Mouse (Mus musculus): Measurements from ENCODE around the gene Atp9a. TPM values are rescaled to one million over a fixed set of nuclear protein-coding genes. Genes with fewer than 3 reads are reported as not detected.

Atp9a gene
- polyA plus RNA-seq, 1 experiment from 2014 or later = 15.0 TPM

DNA sequence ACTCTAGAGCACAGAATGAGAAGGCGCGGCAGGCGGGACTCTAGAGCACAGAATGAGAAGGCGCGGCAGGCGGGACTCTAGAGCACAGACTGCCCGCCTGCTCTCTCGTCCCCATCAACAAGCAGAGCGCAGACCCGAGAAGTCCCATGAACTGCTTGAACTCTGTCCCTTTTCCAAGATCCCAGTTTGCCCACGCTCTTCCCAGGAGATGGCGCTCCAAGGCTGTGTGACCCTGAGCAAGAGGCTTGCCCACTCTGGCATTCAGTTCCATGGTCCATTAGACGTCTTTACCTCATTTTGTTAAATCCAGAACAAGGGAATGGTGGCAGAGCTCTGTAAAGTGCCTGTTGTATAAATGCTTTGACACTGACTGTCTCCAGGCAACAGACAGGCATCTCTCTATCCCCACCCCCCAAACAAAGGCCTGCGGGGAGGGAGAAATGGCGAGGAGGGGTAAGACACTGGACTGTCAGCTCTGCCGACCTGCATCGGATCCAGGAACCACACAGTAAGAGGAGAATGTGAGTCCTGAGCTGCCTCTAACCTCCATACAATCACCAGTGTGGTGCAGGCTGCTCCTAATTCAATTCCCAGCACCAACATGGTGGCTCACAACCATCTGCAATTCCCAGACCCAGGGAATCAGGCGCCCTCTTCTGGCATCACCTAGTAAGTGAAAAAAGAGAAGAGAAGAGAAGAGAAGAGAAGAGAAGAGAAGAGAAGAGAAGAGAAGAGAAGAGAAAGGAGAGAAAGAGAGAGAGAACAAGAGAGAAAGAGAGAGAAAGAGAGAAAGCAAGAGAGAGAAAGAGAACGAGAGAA lies 62.6 kb downstream of the Atp9a start:
- no peak overlapping the region for H3K4me3 ChIP-seq (replicated peaks; ENCODE audit: low read depth, low read length)
- no peaks in the 10 kb centered on the region for H3K27me3 ChIP-seq (ENCODE audit: insufficient read depth, low read length)
- ATAC-seq (replicated peaks; ENCODE audit: low FRiP score, low read depth) (no peak), DNase-seq (ENCODE audit: low spot score) (no peak)
- no peak overlapping the region for H3K27ac ChIP-seq
- peak; percentile 9; the same call in 1 of the 2 replicates for TF ChIP-seq CTCF (IDR thresholded peaks at IDR 0.05; ENCODE audit: low read depth)
- H3K9ac ChIP-seq (ENCODE audit: low read depth, low read length) = no peak overlapping the region
- no peaks in the 10 kb centered on the region for H3K9me3 ChIP-seq (replicated peaks; ENCODE audit: low read length)
- 67% methylated on average over 19 of the region's 19 CpGs for WGBS
- H3K4me1 ChIP-seq (replicated peaks; ENCODE audit: insufficient read depth, low read length) = no peaks in the 10 kb centered on the region
- no peaks in the 10 kb centered on the region for H3K36me3 ChIP-seq (ENCODE audit: insufficient read depth, low read length)
- no peak overlapping the region for H3K4me2 ChIP-seq (ENCODE audit: low read length)

GRCm38 (mm10) chr2:168678662-168679294 lies 63.4 kb downstream of the Atp9a start:
- ATAC-seq (replicated peaks; ENCODE audit: low FRiP score, low read depth) = no peak
- no peak overlapping the region for H3K27ac ChIP-seq
- 86% methylated on average over 15 of the region's 15 CpGs for WGBS

DNA sequence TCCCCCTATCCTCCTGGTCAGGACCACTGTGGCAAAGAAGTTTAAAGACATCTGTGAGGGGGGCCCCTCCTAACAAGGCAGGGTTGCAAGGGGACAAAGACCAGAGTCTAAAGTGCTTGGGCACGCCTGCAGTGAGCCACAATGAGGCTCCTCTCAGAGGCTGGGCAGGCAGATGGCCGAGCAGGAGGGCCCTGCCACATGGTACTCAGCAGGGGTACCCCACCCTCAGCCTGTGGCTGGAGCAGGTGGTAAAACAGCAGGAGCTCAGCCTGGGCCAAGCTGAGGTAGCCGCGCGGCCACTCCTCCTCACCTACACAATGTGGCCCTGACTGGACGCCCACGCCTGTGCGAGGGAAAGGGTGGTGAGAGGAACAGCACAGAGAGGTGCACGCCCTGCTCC lies 64.6 kb downstream of the Atp9a start:
- H3K27ac ChIP-seq = no peak overlapping the region
- WGBS = 71% methylated on average over 9 of the region's 9 CpGs
- TF ChIP-seq CTCF (IDR thresholded peaks at IDR 0.05; ENCODE audit: low read depth) = no peak
- H3K9me3 ChIP-seq (replicated peaks; ENCODE audit: low read length) = no peaks in the 10 kb centered on the region
- DNase-seq (ENCODE audit: low spot score) (no peak), ATAC-seq (replicated peaks; ENCODE audit: low FRiP score, low read depth) (0 out of 2 replicates have a peak, but pooled peaks have one; percentile 36)
- no peaks in the 10 kb centered on the region for H3K27me3 ChIP-seq (ENCODE audit: insufficient read depth, low read length)
- H3K4me1 ChIP-seq (replicated peaks; ENCODE audit: insufficient read depth, low read length) = no peaks in the 10 kb centered on the region
- no peak overlapping the region for H3K4me3 ChIP-seq (replicated peaks; ENCODE audit: low read depth, low read length)
- H3K4me2 ChIP-seq (ENCODE audit: low read length) = no peak overlapping the region
- H3K9ac ChIP-seq (ENCODE audit: low read depth, low read length) = no peak overlapping the region
- H3K36me3 ChIP-seq (ENCODE audit: insufficient read depth, low read length) = 0 out of 2 replicates have a peak, but pooled peaks cover 3% of the 10 kb centered on the region

More at GRCm38 (mm10) chr2:168678662-168679294, 63.4 kb downstream of the Atp9a start:
- no peak for TF ChIP-seq CTCF (IDR thresholded peaks at IDR 0.05; ENCODE audit: low read depth)
- Histone ChIP-seq H3K36me3 (ENCODE audit: insufficient read depth, low read length) (0 out of 2 replicates have a peak, but pooled peaks cover under 1% of the 10 kb centered on the region), H3K27me3 (ENCODE audit: insufficient read depth, low read length) (no peaks in the 10 kb centered on the region), H3K4me3 (replicated peaks; ENCODE audit: low read depth, low read length) (no peak overlapping the region), H3K9me3 (replicated peaks; ENCODE audit: low read length) (no peaks in the 10 kb centered on the region), H3K4me2 (ENCODE audit: low read length) (no peak overlapping the region), H3K9ac (ENCODE audit: low read depth, low read length) (no peak overlapping the region), H3K4me1 (replicated peaks; ENCODE audit: insufficient read depth, low read length) (no peaks in the 10 kb centered on the region)
- DNase-seq (ENCODE audit: low spot score) = no peak

DNA sequence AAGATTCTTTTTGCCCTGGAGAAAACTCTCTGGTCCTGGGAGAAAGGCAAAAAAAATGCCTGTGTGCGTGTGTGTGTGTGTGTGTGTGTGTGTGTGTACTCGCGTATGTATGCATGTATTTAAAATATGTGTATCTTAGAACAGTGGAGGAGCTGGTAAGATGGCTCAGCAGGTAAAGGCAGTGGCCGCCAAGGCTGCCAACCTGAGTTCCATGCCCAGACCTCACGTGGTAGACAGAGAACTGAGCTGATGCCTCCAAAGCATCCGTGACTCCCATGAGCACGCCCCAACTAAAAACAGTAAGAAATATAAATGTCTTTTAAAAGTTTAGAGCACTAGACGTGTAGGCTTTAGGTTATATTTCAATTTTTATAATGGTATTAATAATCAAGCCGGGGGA lies 70.5 kb downstream of the Atp9a start:
- TF ChIP-seq CTCF (IDR thresholded peaks at IDR 0.05; ENCODE audit: low read depth) = no peak
- no peaks in the 10 kb centered on the region for H3K27me3 ChIP-seq (ENCODE audit: insufficient read depth, low read length)
- no peak for ATAC-seq (replicated peaks; ENCODE audit: low FRiP score, low read depth)
- H3K27ac ChIP-seq = no peak overlapping the region
- no peak overlapping the region for H3K4me3 ChIP-seq (replicated peaks; ENCODE audit: low read depth, low read length)
- 0 out of 2 replicates have a peak, but pooled peaks cover 3% of the 10 kb centered on the region for H3K36me3 ChIP-seq (ENCODE audit: insufficient read depth, low read length)
- H3K4me2 ChIP-seq (ENCODE audit: low read length) = no peak overlapping the region
- no peaks in the 10 kb centered on the region for H3K9me3 ChIP-seq (replicated peaks; ENCODE audit: low read length)
- H3K4me1 ChIP-seq (replicated peaks; ENCODE audit: insufficient read depth, low read length) = no peaks in the 10 kb centered on the region
- no peak for DNase-seq (ENCODE audit: low spot score)
- no peak overlapping the region for H3K9ac ChIP-seq (ENCODE audit: low read depth, low read length)
- WGBS = 90% methylated on average over 9 of the region's 9 CpGs

DNA sequence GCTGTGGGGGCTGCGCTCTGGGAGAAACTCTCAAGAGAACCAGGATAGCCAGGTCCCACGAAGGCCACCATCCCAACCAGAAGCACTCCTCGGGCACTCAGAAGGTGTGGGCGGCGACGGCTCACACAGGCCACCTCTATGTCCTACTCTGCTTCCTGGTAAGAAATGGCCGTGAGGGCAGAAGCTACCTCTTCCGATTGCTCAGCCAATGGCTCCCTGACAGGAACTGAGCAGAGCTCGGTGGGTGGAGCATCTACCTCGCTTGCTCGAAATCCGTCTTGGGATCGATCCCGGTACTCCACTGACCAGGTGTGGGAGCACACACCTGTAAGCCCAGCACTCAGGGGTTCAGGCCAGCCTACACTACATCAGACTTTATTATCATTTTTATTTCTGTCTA lies 72.0 kb downstream of the Atp9a start:
- WGBS = 81% methylated on average over 14 of the region's 14 CpGs

DNA sequence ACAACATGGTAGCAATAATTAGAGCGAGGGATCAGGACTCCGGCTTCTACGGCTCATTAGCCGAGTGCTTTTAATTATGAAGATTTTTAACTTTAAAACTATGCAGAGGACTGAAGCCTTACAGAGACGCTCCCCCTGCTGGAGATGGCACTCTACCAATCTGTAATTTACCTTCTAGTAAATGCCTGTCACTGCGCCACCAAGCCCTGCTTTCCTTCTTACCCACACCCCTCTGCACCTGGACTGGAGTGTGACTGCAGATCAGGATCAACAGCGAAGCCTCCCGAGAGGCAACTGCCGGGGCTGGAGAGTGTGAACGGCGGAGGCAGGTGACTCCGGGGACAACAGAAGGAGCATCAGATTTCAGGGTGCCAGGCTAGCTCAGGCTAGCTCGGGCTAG lies 72.4 kb downstream of the Atp9a start:
- no peak for ATAC-seq (replicated peaks; ENCODE audit: low FRiP score, low read depth)
- H3K9ac ChIP-seq (ENCODE audit: low read depth, low read length) = no peak overlapping the region
- H3K4me1 ChIP-seq (replicated peaks; ENCODE audit: insufficient read depth, low read length) = no peaks in the 10 kb centered on the region
- no peaks in the 10 kb centered on the region for H3K9me3 ChIP-seq (replicated peaks; ENCODE audit: low read length)
- H3K36me3 ChIP-seq (ENCODE audit: insufficient read depth, low read length) = 0 out of 2 replicates have a peak, but pooled peaks cover 3% of the 10 kb centered on the region
- H3K27ac ChIP-seq = no peak overlapping the region
- H3K4me2 ChIP-seq (ENCODE audit: low read length) = no peak overlapping the region
- 57% methylated on average over 13 of the region's 13 CpGs for WGBS
- peak; percentile 20 for DNase-seq (ENCODE audit: low spot score)
- TF ChIP-seq CTCF (IDR thresholded peaks at IDR 0.05; ENCODE audit: low read depth) = peak; percentile 41; the same call in 1 of the 2 replicates
- no peaks in the 10 kb centered on the region for H3K27me3 ChIP-seq (ENCODE audit: insufficient read depth, low read length)
- no peak overlapping the region for H3K4me3 ChIP-seq (replicated peaks; ENCODE audit: low read depth, low read length)

More for the DNA sequence above, 72.0 kb downstream of the Atp9a start:
- no peak for TF ChIP-seq CTCF (IDR thresholded peaks at IDR 0.05; ENCODE audit: low read depth)
- no peak overlapping the region for H3K4me3 ChIP-seq (replicated peaks; ENCODE audit: low read depth, low read length)
- H3K9me3 ChIP-seq (replicated peaks; ENCODE audit: low read length) = no peaks in the 10 kb centered on the region
- H3K9ac ChIP-seq (ENCODE audit: low read depth, low read length) = no peak overlapping the region
- no peaks in the 10 kb centered on the region for H3K27me3 ChIP-seq (ENCODE audit: insufficient read depth, low read length)
- no peak overlapping the region for H3K27ac ChIP-seq
- DNase-seq (ENCODE audit: low spot score) = no peak
- H3K36me3 ChIP-seq (ENCODE audit: insufficient read depth, low read length) = 0 out of 2 replicates have a peak, but pooled peaks cover 3% of the 10 kb centered on the region
- no peaks in the 10 kb centered on the region for H3K4me1 ChIP-seq (replicated peaks; ENCODE audit: insufficient read depth, low read length)
- H3K4me2 ChIP-seq (ENCODE audit: low read length) = no peak overlapping the region
- ATAC-seq (replicated peaks; ENCODE audit: low FRiP score, low read depth) = no peak
